Mouse (Mus musculus): ENCODE data around the gene Mrpl10. TPM values are rescaled to one million over a fixed set of nuclear protein-coding genes. Genes with fewer than 3 reads are reported as not detected.

Gene Mrpl10
- 76.9 and 80.1 TPM in 2 replicates for polyA plus RNA-seq (2014; fragmentation: Nextera tagmentation; extraction: Ambion mirVana)

DNA sequence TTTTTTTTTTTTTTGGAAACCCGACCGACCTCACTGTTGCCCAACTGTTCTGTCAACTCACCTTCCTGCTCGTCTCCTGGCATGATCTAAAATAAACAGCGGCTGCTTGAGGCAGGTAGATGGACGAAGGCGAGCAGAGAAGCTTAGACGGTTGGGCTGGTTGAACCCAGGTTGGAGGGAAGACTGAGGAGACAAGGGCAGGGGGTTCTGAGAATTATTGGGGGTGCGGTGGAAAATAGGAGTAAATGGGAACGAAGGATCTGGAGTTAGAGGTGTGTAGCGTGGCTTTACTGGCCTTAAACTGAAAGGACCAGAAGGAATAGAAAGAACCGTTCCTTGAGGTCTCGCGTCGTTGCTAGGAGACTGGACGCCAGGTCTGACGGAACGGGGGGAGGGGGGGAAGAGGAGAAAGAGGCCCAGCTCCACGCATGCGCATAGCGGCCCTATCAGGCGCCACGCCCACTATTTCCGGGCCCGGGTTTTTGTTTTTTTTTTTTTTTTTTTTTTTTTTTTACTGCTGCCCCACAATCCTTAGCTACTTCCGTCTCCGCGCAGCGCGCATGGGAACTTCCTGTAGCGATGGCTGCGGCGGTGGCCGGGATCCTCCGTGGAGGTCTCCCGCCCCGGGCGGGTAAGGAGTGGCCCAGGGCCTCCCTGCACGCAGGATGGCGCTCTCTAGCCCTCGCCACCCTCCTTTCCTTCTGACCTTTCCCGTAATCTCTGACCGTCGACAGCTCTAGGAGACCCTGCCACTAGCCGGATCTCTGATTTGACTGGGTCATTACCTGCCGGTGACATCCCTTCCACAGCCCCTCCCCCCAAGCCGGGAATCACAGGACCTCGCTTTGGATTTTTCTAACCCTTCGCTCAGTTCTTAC, at the start of gene Mrpl10, which contains the start of gene Lrrc46:
Gene Mrpl10 (plus strand): TSS at position 539 of the 878 bp plus-strand sequence.
Gene Lrrc46 (minus strand): TSS at position 386 of the 878 bp plus-strand sequence.
- Histone ChIP-seq H3K36me3 (ENCODE audit: control insufficient read depth, insufficient read depth, low read length) (peaks cover 19% of the 10 kb centered on the region), H3K27ac (replicated peaks in 1 of 2; ENCODE audit: control insufficient read depth in 1 of 2, insufficient read depth in 1 of 2, low read depth in 2 of 2, low read length in 2 of 2) (peak within 1 kb of the TSS; percentile 16 to 30; a peak in 1 of 4 replicates), H3K4me1 (ENCODE audit: control insufficient read depth in 2 of 2, insufficient read depth in 2 of 2, low read length in 2 of 2) (peaks cover 5 to 9% of the 10 kb centered on the region in 2 experiments), H3K4me2 (ENCODE audit: low read length) (peak within 1 kb of the TSS; percentile 90), H3K27me3 (ENCODE audit: control insufficient read depth, insufficient read depth, low read length) (no peaks in the 10 kb centered on the region), H3K9me3 (ENCODE audit: control insufficient read depth, low read length) (no peaks in the 10 kb centered on the region), H3K4me3 (ENCODE audit: control insufficient read depth in 1 of 2, insufficient read depth in 1 of 2, low read depth in 1 of 2, low read length in 2 of 2) (peak within 1 kb of the TSS; percentile 84 to 90), H3K9ac (ENCODE audit: low read length) (peak within 1 kb of the TSS; percentile 96)
- WGBS, result under 1% methylated on average over 48 of the region's 48 CpGs
- ATAC-seq (ENCODE audit: insufficient number of reproducible peaks, insufficient read depth, low FRiP score, low read depth), result peak; percentile 78

DNA sequence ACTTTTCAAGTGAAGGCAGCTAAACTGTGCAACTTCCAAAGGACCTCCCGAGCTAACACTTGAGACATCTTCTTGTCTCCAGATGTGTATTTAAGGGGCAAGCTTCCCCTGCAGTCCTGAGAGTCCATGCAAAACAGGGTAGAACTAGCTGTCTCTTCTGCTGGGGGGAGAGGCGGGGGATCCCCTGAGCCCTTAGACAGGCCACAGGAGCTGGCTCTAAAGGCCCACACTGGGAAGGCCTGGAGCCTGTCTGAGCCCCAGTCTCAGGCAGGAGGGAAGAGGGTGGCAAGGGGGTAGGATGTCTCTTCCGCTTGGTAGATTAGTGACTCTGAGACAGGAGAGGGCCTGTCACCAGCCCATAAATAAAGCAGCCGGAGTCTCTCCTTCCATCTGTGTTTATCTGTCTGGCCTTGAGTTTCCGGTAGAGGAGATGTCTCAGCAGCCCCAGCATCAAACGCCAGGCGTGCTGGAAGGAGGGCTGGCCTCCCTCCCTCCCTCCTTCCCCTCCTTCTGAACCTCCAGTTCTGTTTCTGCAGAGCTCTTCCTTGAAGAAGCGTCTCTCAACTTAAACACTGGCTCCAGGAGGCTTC, 48.5 kb upstream of the Mrpl10 start:
- WGBS, result 26% methylated on average over 8 of the region's 8 CpGs
- no peak for ATAC-seq (ENCODE audit: insufficient number of reproducible peaks, insufficient read depth, low FRiP score, low read depth)
- Histone ChIP-seq H3K36me3 (ENCODE audit: control insufficient read depth, insufficient read depth, low read length) (no peaks in the 10 kb centered on the region), H3K9me3 (ENCODE audit: control insufficient read depth, low read length) (no peaks in the 10 kb centered on the region), H3K4me2 (ENCODE audit: low read length) (no peak overlapping the region), H3K27me3 (ENCODE audit: control insufficient read depth, insufficient read depth, low read length) (peaks cover 63% of the 10 kb centered on the region), H3K4me3 (ENCODE audit: control insufficient read depth in 1 of 2, insufficient read depth in 1 of 2, low read depth in 1 of 2, low read length in 2 of 2) (no peak overlapping the region), H3K27ac (replicated peaks in 1 of 2; ENCODE audit: control insufficient read depth in 1 of 2, insufficient read depth in 1 of 2, low read depth in 2 of 2, low read length in 2 of 2) (no peak overlapping the region), H3K4me1 (ENCODE audit: control insufficient read depth in 2 of 2, insufficient read depth in 2 of 2, low read length in 2 of 2) (peaks cover 5 to 16% of the 10 kb centered on the region in 2 experiments; a peak in 3 of 4 replicates), H3K9ac (ENCODE audit: low read length) (no peak overlapping the region)

DNA sequence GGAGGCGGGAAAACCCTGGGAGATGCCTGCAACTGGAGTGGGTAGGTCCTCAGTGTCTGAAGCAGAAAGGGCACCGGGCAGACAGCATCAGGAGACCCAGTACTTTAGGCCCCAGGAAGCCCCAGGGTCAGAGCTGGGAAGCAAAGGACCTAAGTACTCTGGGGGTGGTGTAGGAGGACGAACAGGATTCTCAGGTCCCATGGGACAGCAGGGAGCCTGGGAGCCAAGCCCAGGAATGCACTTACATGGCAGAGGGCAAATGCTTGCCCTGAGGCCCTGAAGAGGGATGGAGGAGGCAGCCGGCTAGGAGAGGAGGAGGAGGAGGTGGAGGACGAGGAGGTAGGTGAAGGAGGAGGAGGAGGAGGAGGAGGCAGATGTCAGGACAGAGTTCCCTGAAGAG, 46.3 kb upstream of the Mrpl10 start:
- WGBS, result 26% methylated on average over 5 of the region's 5 CpGs
- Histone ChIP-seq H3K4me1 (ENCODE audit: control insufficient read depth in 2 of 2, insufficient read depth in 2 of 2, low read length in 2 of 2) (peaks cover 5 to 9% of the 10 kb centered on the region in 2 experiments; a peak in 1 of 4 replicates), H3K9ac (ENCODE audit: low read length) (no peak overlapping the region), H3K9me3 (ENCODE audit: control insufficient read depth, low read length) (no peaks in the 10 kb centered on the region), H3K4me3 (ENCODE audit: control insufficient read depth in 1 of 2, insufficient read depth in 1 of 2, low read depth in 1 of 2, low read length in 2 of 2) (no peak overlapping the region), H3K36me3 (ENCODE audit: control insufficient read depth, insufficient read depth, low read length) (no peaks in the 10 kb centered on the region), H3K27me3 (ENCODE audit: control insufficient read depth, insufficient read depth, low read length) (peaks cover 67% of the 10 kb centered on the region), H3K4me2 (ENCODE audit: low read length) (no peak overlapping the region), H3K27ac (replicated peaks in 1 of 2; ENCODE audit: control insufficient read depth in 1 of 2, insufficient read depth in 1 of 2, low read depth in 2 of 2, low read length in 2 of 2) (no peak overlapping the region)
- ATAC-seq (ENCODE audit: insufficient number of reproducible peaks, insufficient read depth, low FRiP score, low read depth), result no peak

- H3K36me3 ChIP-seq (ENCODE audit: control insufficient read depth, insufficient read depth, low read length), result no peaks in the 10 kb centered on the region
- no peak overlapping the region for H3K4me2 ChIP-seq (ENCODE audit: low read length)
- H3K4me1 ChIP-seq (ENCODE audit: control insufficient read depth in 2 of 2, insufficient read depth in 2 of 2, low read length in 2 of 2), result peaks cover 5 to 9% of the 10 kb centered on the region in 2 experiments; a peak in 1 of 4 replicates
- no peaks in the 10 kb centered on the region for H3K9me3 ChIP-seq (ENCODE audit: control insufficient read depth, low read length)
- no peak for ATAC-seq (ENCODE audit: insufficient number of reproducible peaks, insufficient read depth, low FRiP score, low read depth)
- H3K4me3 ChIP-seq (ENCODE audit: control insufficient read depth in 1 of 2, insufficient read depth in 1 of 2, low read depth in 1 of 2, low read length in 2 of 2), result no peak overlapping the region
- H3K27me3 ChIP-seq (ENCODE audit: control insufficient read depth, insufficient read depth, low read length), result peaks cover 72% of the 10 kb centered on the region
- no peak overlapping the region for H3K9ac ChIP-seq (ENCODE audit: low read length)
- WGBS, result 68% methylated on average over 15 of the region's 15 CpGs
- H3K27ac ChIP-seq (replicated peaks in 1 of 2; ENCODE audit: control insufficient read depth in 1 of 2, insufficient read depth in 1 of 2, low read depth in 2 of 2, low read length in 2 of 2), result no peak overlapping the region
These were observed 45.3 kb upstream of the Mrpl10 start for GRCm38 (mm10) chr11:96995836-96996772.

GRCm38 (mm10) chr11:96996773-96997379, 44.5 kb upstream of the Mrpl10 start:
- Histone ChIP-seq H3K4me1 (ENCODE audit: control insufficient read depth in 2 of 2, insufficient read depth in 2 of 2, low read length in 2 of 2) (peaks cover 5 to 9% of the 10 kb centered on the region in 2 experiments; a peak in 1 of 4 replicates), H3K4me2 (ENCODE audit: low read length) (peak overlapping the region; percentile 67), H3K9me3 (ENCODE audit: control insufficient read depth, low read length) (no peaks in the 10 kb centered on the region), H3K27me3 (ENCODE audit: control insufficient read depth, insufficient read depth, low read length) (peaks cover 79% of the 10 kb centered on the region), H3K27ac (replicated peaks in 1 of 2; ENCODE audit: control insufficient read depth in 1 of 2, insufficient read depth in 1 of 2, low read depth in 2 of 2, low read length in 2 of 2) (no peak overlapping the region), H3K4me3 (ENCODE audit: control insufficient read depth in 1 of 2, insufficient read depth in 1 of 2, low read depth in 1 of 2, low read length in 2 of 2) (peak overlapping the region; percentile 20 to 31; a peak in 3 of 4 replicates), H3K9ac (ENCODE audit: low read length) (peak overlapping the region; percentile 62), H3K36me3 (ENCODE audit: control insufficient read depth, insufficient read depth, low read length) (no peaks in the 10 kb centered on the region)
- 14% methylated on average over 17 of the region's 17 CpGs for WGBS
- ATAC-seq (ENCODE audit: insufficient number of reproducible peaks, insufficient read depth, low FRiP score, low read depth), result no peak

DNA sequence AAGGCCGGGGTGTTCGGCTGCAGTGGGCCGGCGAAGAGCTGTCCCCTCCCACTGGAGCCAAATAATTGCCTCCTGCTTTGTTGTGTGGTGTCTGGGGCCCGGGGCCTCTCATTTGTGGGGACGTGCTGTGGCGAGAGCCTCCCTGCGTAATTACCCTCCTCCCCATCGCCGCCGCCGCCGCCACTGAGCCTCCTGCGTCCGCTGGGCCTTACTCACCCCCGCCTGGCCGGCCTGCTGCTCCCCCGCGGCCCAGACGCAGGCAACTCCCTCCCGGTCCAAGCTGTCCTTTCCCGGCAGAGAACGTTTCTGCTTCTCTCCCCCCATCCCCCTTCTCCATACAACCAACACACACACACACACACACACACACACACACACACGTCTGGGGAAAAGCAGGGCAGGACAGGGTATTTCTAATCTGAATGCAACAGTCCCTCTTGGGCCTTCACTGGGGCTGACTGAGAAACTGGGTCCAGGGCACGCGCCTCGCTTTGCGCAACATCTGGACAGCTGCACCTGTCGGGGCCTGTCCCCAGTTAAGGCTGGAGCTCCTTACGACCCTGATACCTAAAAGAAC, 43.9 kb upstream of the Mrpl10 start:
- WGBS, result 6% methylated on average over 27 of the region's 30 CpGs
- H3K27me3 ChIP-seq (ENCODE audit: control insufficient read depth, insufficient read depth, low read length), result peaks cover 85% of the 10 kb centered on the region
- peaks cover 5 to 9% of the 10 kb centered on the region in 2 experiments; a peak in 1 of 4 replicates for H3K4me1 ChIP-seq (ENCODE audit: control insufficient read depth in 2 of 2, insufficient read depth in 2 of 2, low read length in 2 of 2)
- H3K4me2 ChIP-seq (ENCODE audit: low read length), result peak overlapping the region; percentile 67
- H3K36me3 ChIP-seq (ENCODE audit: control insufficient read depth, insufficient read depth, low read length), result no peaks in the 10 kb centered on the region
- H3K9ac ChIP-seq (ENCODE audit: low read length), result peak overlapping the region; percentile 62
- ATAC-seq (ENCODE audit: insufficient number of reproducible peaks, insufficient read depth, low FRiP score, low read depth), result no peak
- H3K27ac ChIP-seq (replicated peaks in 1 of 2; ENCODE audit: control insufficient read depth in 1 of 2, insufficient read depth in 1 of 2, low read depth in 2 of 2, low read length in 2 of 2), result no peak overlapping the region
- H3K4me3 ChIP-seq (ENCODE audit: control insufficient read depth in 1 of 2, insufficient read depth in 1 of 2, low read depth in 1 of 2, low read length in 2 of 2), result peak overlapping the region; percentile 20 to 31; a peak in 3 of 4 replicates
- H3K9me3 ChIP-seq (ENCODE audit: control insufficient read depth, low read length), result no peaks in the 10 kb centered on the region
